ENCODE assay signal across 10 mouse cellular contexts in the genomic region with DNA sequence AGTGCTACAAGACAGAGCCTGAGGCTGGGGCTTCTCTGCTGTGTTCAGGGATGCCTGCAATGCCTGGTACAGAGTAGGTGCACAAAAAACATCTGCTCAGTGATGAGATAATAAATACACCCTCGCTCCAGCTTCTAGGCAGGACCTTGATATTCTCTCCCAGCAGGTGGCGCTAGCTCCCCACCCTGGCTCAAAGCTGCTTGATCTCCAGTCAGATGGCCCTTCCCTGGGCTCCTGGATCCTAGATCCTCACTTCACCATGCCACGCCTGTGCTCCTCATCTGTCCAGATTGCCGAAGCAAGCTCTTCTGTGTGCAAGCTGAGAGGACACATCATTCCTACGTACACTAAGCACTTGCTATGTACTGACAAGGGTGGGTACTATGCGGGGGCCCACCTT. TPM values are rescaled to one million over a fixed set of nuclear protein-coding genes. Genes with fewer than 3 reads are reported as not detected.
A peak's percentile ranks its signal among the peaks of the same experiment; 100 is the strongest.
DNase-seq lines count a peak whose midpoint lies in the region; ATAC-seq lines count a peak whose summit lies in the region.
"Had no signal": no experiment of that assay in that cellular context is flagged by ENCODE, and none has a peak within 500 bp of the region (broad histone marks: within the 10 kb centered on the region; RNA-seq: fewer than 3 reads in every experiment).

No protein-coding gene starts in this region.

- 50% methylated on average over 6 of the region's 6 CpGs for WGBS in embryonic facial prominence, embryonic 11.5 days
- whole genome bisulfite sequencing in intestine, embryonic 14.5 days = 44% methylated on average over 6 of the region's 6 CpGs

- H3K27ac ChIP-seq in embryonic facial prominence, embryonic 11.5 days (replicated peaks; ENCODE audit: low read depth, low read length) = no peak overlapping the region
- no peak overlapping the region for H3K27ac ChIP-seq in intestine, embryonic 14.5 days (ENCODE audit: low read depth)
- H3K27ac ChIP-seq: embryonic facial prominence, embryonic 15.5 days had no signal

- no peaks in the 10 kb centered on the region for H3K4me1 ChIP-seq in embryonic facial prominence, embryonic 11.5 days (ENCODE audit: control insufficient read depth, insufficient read depth, low read length)
- H3K4me1 ChIP-seq in intestine, embryonic 14.5 days (replicated peaks; ENCODE audit: control insufficient read depth, insufficient read depth, low read length) = no peaks in the 10 kb centered on the region
- H3K4me1 ChIP-seq: embryonic facial prominence, embryonic 15.5 days had no signal

- no peaks in the 10 kb centered on the region for H3K9me3 ChIP-seq in embryonic facial prominence, embryonic 11.5 days (replicated peaks; ENCODE audit: control insufficient read depth, low read length)
- H3K9me3 ChIP-seq in intestine, embryonic 14.5 days (ENCODE audit: control insufficient read depth, low read length) = no peaks in the 10 kb centered on the region
- H3K9me3 ChIP-seq: embryonic facial prominence, embryonic 15.5 days had no signal

- peak; percentile 81 for DNase-seq in layer of hippocampus, adult 11-12 months (ENCODE audit: low spot score)
- no peak for DNase-seq in layer of hippocampus, adult 9-10 months (ENCODE audit: low spot score)
- peak; percentile 58 to 61 for DNase-seq in adrenal gland, postnatal 4 days (ENCODE audit: low spot score in 2 of 2)
- DNase-seq in embryonic facial prominence, embryonic 11.5 days (ENCODE audit: low spot score) = peak; percentile 69
- DNase-seq in intestine, embryonic 14.5 days (ENCODE audit: low spot score) = peak; percentile 88
- peak; percentile 75 for DNase-seq in left cerebral cortex, postnatal 4 days
- DNase-seq in ovary, postnatal 14 days (ENCODE audit: low spot score) = peak; percentile 78
- DNase-seq in thymus, postnatal 36 days = peak; percentile 33 to 41

- intact Hi-C loops in left cerebral cortex, postnatal 4 days (cut with DNase I) = no loop called here

- H3K4me3 ChIP-seq in embryonic facial prominence, embryonic 11.5 days (ENCODE audit: low read depth, low read length) = no peak overlapping the region
- H3K4me3 ChIP-seq in intestine, embryonic 14.5 days (ENCODE audit: low read depth, low read length) = no peak overlapping the region
- H3K4me3 ChIP-seq: embryonic facial prominence, embryonic 15.5 days; myocyte had no signal

- H3K4me2 ChIP-seq in embryonic facial prominence, embryonic 11.5 days (ENCODE audit: low read depth, low read length) = no peak overlapping the region
- H3K4me2 ChIP-seq in intestine, embryonic 14.5 days (ENCODE audit: low read length) = no peak overlapping the region
- H3K4me2 ChIP-seq: embryonic facial prominence, embryonic 15.5 days had no signal

- no peaks in the 10 kb centered on the region for H3K27me3 ChIP-seq in embryonic facial prominence, embryonic 11.5 days (ENCODE audit: control insufficient read depth, insufficient read depth, low read length)
- H3K27me3 ChIP-seq in intestine, embryonic 14.5 days (replicated peaks; ENCODE audit: control insufficient read depth, insufficient read depth, low read length) = no peaks in the 10 kb centered on the region
- H3K27me3 ChIP-seq: embryonic facial prominence, embryonic 15.5 days had no signal

- no peaks in the 10 kb centered on the region for H3K36me3 ChIP-seq in embryonic facial prominence, embryonic 11.5 days (replicated peaks; ENCODE audit: control insufficient read depth, insufficient read depth, low read depth, low read length)
- H3K36me3 ChIP-seq in intestine, embryonic 14.5 days (ENCODE audit: control insufficient read depth, insufficient read depth, low read length) = no peaks in the 10 kb centered on the region
- H3K36me3 ChIP-seq: embryonic facial prominence, embryonic 15.5 days had no signal

- no peak for ATAC-seq in embryonic facial prominence, embryonic 11.5 days (replicated peaks; ENCODE audit: insufficient number of reproducible peaks, low FRiP score, low TSS enrichment, low read depth)
- 0 out of 2 replicates have a peak, but pooled peaks have one; percentile 18 for ATAC-seq in intestine, embryonic 14.5 days (replicated peaks; ENCODE audit: low FRiP score, low TSS enrichment, low read depth)

- H3K9ac ChIP-seq in embryonic facial prominence, embryonic 11.5 days (replicated peaks; ENCODE audit: low read length) = no peak overlapping the region
- 0 out of 2 replicates have a peak overlapping the region, but pooled peaks have one; percentile 20 for H3K9ac ChIP-seq in intestine, embryonic 14.5 days (ENCODE audit: low read length)
- H3K9ac ChIP-seq: embryonic facial prominence, embryonic 15.5 days had no signal

RNA-seq across cellular contexts. Expression of a gene that starts 21.5 kb away (rescaled TPM):
- 10 to 100 TPM; 39.0 to 45.2 TPM for total RNA-seq in adrenal gland, postnatal 4 days (2021)
- 3.6 and 4.4 TPM in 2 replicates for polyA plus RNA-seq in embryonic facial prominence, embryonic 11.5 days (2014; fragmentation: Nextera tagmentation; extraction: Ambion mirVana)
- 39.1 and 47.9 TPM in 2 replicates for polyA plus RNA-seq in intestine, embryonic 14.5 days (2014; fragmentation: Nextera tagmentation; extraction: Ambion mirVana)
- total RNA-seq in left cerebral cortex, postnatal 4 days (2021) = 10 to 100 TPM; 14.9 to 17.1 TPM

RNA-seq across cellular contexts. Expression of a gene that starts 38.7 kb away (rescaled TPM):
- 10 to 100 TPM; 12.6 to 21.4 TPM for total RNA-seq in adrenal gland, postnatal 4 days (2021)
- polyA plus RNA-seq in embryonic facial prominence, embryonic 11.5 days (2014; fragmentation: Nextera tagmentation; extraction: Ambion mirVana) = 2.9 TPM in 2 replicates
- 7.9 and 10.1 TPM in 2 replicates for polyA plus RNA-seq in intestine, embryonic 14.5 days (2014; fragmentation: Nextera tagmentation; extraction: Ambion mirVana)
- 1 to 10 TPM; 2.2 to 2.3 TPM for total RNA-seq in left cerebral cortex, postnatal 4 days (2021)

RNA-seq across cellular contexts. Expression of a gene that starts 56.6 kb away (rescaled TPM):
- 1 to 10 TPM; 6.0 to 7.3 TPM for total RNA-seq in adrenal gland, postnatal 4 days (2021)
- 0.20 and 0.55 TPM in 2 replicates for polyA plus RNA-seq in embryonic facial prominence, embryonic 11.5 days (2014; fragmentation: Nextera tagmentation; extraction: Ambion mirVana)
- polyA plus RNA-seq in intestine, embryonic 14.5 days (2014; fragmentation: Nextera tagmentation; extraction: Ambion mirVana) = 3.1 and 4.4 TPM in 2 replicates
- 10 to 100 TPM; 48.5 to 53.3 TPM for total RNA-seq in left cerebral cortex, postnatal 4 days (2021)

Comparison
In these comparisons a context has a peak if more than half of its experiments do, and no peak if none do; other contexts are left out.
1. RNA of a gene that starts 38.7 kb away (total RNA-seq): 12.6 to 21.4 TPM in adrenal gland, postnatal 4 days; 2.2 to 2.3 TPM in left cerebral cortex, postnatal 4 days; every median in the first group is over 4 times any median in the second.
2. RNA of a gene that starts 56.6 kb away (total RNA-seq): 48.5 to 53.3 TPM in left cerebral cortex, postnatal 4 days; 6.0 to 7.3 TPM in adrenal gland, postnatal 4 days; every median in the first group is over 4 times any median in the second.